Mouse (Mus musculus) spleen, adult 2 months (tissue): ENCODE results near the gene Gm10799. TPM values are rescaled to one million over a fixed set of nuclear protein-coding genes. Genes with fewer than 3 reads are reported as not detected.

Source experiments
- DNase-seq, 2 experiments: peaks; one replicate each; pipeline versions ENCODE4 v3.0.0 to v3.0.0-alpha.2; 2012 to 2021; ENCODE audit warnings: low spot score in 2 of 2, low read depth in 1 of 2
- H3K27ac ChIP-seq: fragments of 200-500 bp; 2 replicates; pipeline ENCODE4 v1.5.1; 2012; ENCODE audit warnings: low read length, inconsistent platforms; ENCODE audit not compliant: insufficient read depth
- H3K27me3 ChIP-seq: fragments of 200-500 bp; 2 replicates; pipeline ENCODE4 v1.6.1; 2012; ENCODE audit warnings: mild to moderate bottlenecking, moderate library complexity, low read length, inconsistent platforms; ENCODE audit not compliant: control insufficient read depth, insufficient read depth
- H3K36me3 ChIP-seq: fragments of 200-500 bp; 2 replicates; pipeline ENCODE4 v1.6.1; 2012; ENCODE audit warnings: mild to moderate bottlenecking, low read length, inconsistent platforms; ENCODE audit not compliant: control insufficient read depth, insufficient read depth
- H3K4me1 ChIP-seq: fragments of 200-500 bp; 2 replicates; pipeline ENCODE4 v1.6.1; 2011; ENCODE audit warnings: inconsistent platforms; ENCODE audit not compliant: control insufficient read depth, insufficient read depth, insufficient read length
- H3K4me3 ChIP-seq: fragments of 200-500 bp; 2 replicates; pipeline ENCODE4 v1.5.1; 2011; ENCODE audit warnings: mild to moderate bottlenecking, inconsistent platforms; ENCODE audit not compliant: insufficient read depth, insufficient read length; ENCODE audit errors: extremely low read depth
- CTCF ChIP-seq: fragments of 200-500 bp; IDR thresholded peaks from 2 replicates; pipeline ENCODE4 v1.5.1; 2011; ENCODE audit warnings: mild to moderate bottlenecking, inconsistent platforms; ENCODE audit not compliant: insufficient read depth, insufficient read length, insufficient replicate concordance; ENCODE audit errors: extremely low read depth
- POLR2A ChIP-seq: fragments of 200-500 bp; IDR thresholded peaks from 2 replicates; pipeline ENCODE4 v1.6.1; 2011; ENCODE audit warnings: low read depth, low read length, inconsistent platforms
- WGBS: fragments of 180-500 bp; shearing (Covaris S2); methylation state at CpG from one replicate; pipeline ENCODE4 v1.1.7; 2018; 5-methylcytosine and 5-hydroxymethylcytosine counted together
- polyA plus RNA-seq: library from polyadenylated mRNA; depleted of rRNA; stranded (reverse); fragments of >200 nt; gene quantifications from 2 replicates; pipeline ENCODE4 v1.2.3, GENCODE M21; 2012

Gm10799 gene
- polyA plus RNA-seq, 1 experiment = not detected

DNA sequence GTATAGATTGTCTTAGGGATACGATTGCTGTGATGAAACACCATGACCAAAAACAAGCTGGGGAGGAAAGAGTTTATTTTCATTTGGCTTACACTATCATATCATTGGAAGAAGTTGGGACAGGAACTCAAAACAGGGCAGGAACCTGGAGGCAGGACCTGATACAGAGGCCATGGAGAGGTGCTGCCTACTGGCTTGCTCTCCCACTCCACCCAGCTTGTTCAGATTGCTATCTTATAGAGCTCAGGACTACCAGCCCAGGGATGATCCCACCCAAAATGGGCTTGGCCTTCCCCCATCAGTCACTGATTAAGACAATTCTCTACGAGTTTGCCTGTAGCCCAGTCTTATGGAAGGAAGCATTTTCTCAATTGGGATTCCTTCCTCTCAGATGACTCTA lies 4.2 kb downstream of the Gm10799 start:
- peaks cover 7% of the 10 kb centered on the region for H3K36me3 ChIP-seq
- no peaks in the 10 kb centered on the region for H3K4me1 ChIP-seq
- no peak for DNase-seq
- no peaks in the 10 kb centered on the region for H3K27me3 ChIP-seq
- TF ChIP-seq CTCF (no peak), POLR2A (no peak)
- no peak overlapping the region for H3K27ac ChIP-seq
- WGBS = 86% methylated on average over 2 of the region's 2 CpGs
- no peak overlapping the region for H3K4me3 ChIP-seq

DNA sequence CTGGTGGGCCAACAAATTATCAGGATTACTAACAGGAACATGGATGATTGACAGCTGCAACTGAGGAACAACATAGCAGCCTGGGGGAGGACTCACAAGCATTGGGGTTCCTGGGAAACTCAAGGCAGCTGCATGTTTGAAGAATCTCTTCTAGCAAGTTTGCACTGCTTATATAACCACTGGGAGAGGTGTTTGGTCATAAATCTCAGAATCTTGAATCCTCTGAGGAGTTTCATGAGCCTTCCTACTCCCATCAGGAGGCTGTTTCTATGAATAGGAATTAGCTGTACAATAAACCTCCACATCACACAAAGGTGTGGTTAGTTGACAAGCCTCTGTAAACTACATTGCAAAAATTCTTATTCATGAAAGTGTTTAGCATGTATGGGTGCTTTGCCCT lies 5.7 kb downstream of the Gm10799 start:
- DNase-seq = no peak
- no peaks in the 10 kb centered on the region for H3K27me3 ChIP-seq
- no peak overlapping the region for H3K4me3 ChIP-seq
- H3K27ac ChIP-seq = no peak overlapping the region
- no peaks in the 10 kb centered on the region for H3K4me1 ChIP-seq
- no peak for TF ChIP-seq POLR2A
- TF ChIP-seq CTCF = no peak
- H3K36me3 ChIP-seq = peaks cover 11% of the 10 kb centered on the region

- Histone ChIP-seq H3K27me3 (no peaks in the 10 kb centered on the region), H3K4me3 (no peak overlapping the region), H3K36me3 (peaks cover 13% of the 10 kb centered on the region), H3K4me1 (no peaks in the 10 kb centered on the region), H3K27ac (no peak overlapping the region)
- no peak for TF ChIP-seq POLR2A
- no peak for TF ChIP-seq CTCF
- no peak for DNase-seq
- 98% methylated on average over 6 of the region's 6 CpGs for WGBS
These were observed 7.4 kb downstream of the Gm10799 start for GRCm38 (mm10) chr2:104060996-104061395.

GRCm38 (mm10) chr2:104059786-104060185 lies 8.6 kb downstream of the Gm10799 start:
- Histone ChIP-seq H3K36me3 (peaks cover 18% of the 10 kb centered on the region), H3K27me3 (no peaks in the 10 kb centered on the region), H3K27ac (no peak overlapping the region), H3K4me3 (no peak overlapping the region), H3K4me1 (no peaks in the 10 kb centered on the region)
- 94% methylated on average over 10 of the region's 10 CpGs for WGBS
- TF ChIP-seq CTCF = no peak
- TF ChIP-seq POLR2A = no peak
- DNase-seq = no peak

- Histone ChIP-seq H3K27ac (no peak overlapping the region), H3K27me3 (no peaks in the 10 kb centered on the region), H3K4me1 (no peaks in the 10 kb centered on the region), H3K4me3 (no peak overlapping the region), H3K36me3 (peaks cover 22% of the 10 kb centered on the region)
- WGBS = 93% methylated on average over 4 of the region's 4 CpGs
- DNase-seq = no peak
- TF ChIP-seq POLR2A (no peak), CTCF (no peak)
These were observed 9.4 kb downstream of the Gm10799 start for GRCm38 (mm10) chr2:104058954-104059353.

GRCm38 (mm10) chr2:104058381-104058780 lies 10.0 kb downstream of the Gm10799 start:
- Histone ChIP-seq H3K4me3 (no peak overlapping the region), H3K4me1 (no peaks in the 10 kb centered on the region), H3K27me3 (no peaks in the 10 kb centered on the region), H3K36me3 (peaks cover 22% of the 10 kb centered on the region), H3K27ac (no peak overlapping the region)
- no peak for DNase-seq
- 93% methylated on average over 1 of the region's 1 CpGs for WGBS
- no peak for TF ChIP-seq CTCF
- TF ChIP-seq POLR2A = no peak

- TF ChIP-seq CTCF (no peak), POLR2A (no peak)
- H3K27me3 ChIP-seq = no peaks in the 10 kb centered on the region
- 70% methylated on average over 1 of the region's 1 CpGs for WGBS
- DNase-seq = no peak
- peaks cover 33% of the 10 kb centered on the region for H3K36me3 ChIP-seq
- no peak overlapping the region for H3K4me3 ChIP-seq
- H3K27ac ChIP-seq = no peak overlapping the region
- no peaks in the 10 kb centered on the region for H3K4me1 ChIP-seq
These were observed 23.8 kb downstream of the Gm10799 start for GRCm38 (mm10) chr2:104044479-104045080.
